Mouse (Mus musculus) lung, adult 10 weeks (tissue): Measurements from ENCODE around the gene Spata13. TPM values are rescaled to one million over a fixed set of nuclear protein-coding genes. Genes with fewer than 3 reads are reported as not detected.

Source experiments
- polyA plus RNA-seq: library from polyadenylated mRNA; stranded (reverse); fragments of 350-450 nt; fragmentation: Illumina TruSeq; extraction: RNeasy Lipid Tissue Mini Kit (QIAGEN cat#74804); gene quantifications from one replicate; pipeline ENCODE4 v1.2.3, GENCODE M21; 2014; ENCODE audit warnings: low read depth, low replicate concordance; ENCODE audit not compliant: insufficient read depth

Spata13 gene
- 5.9 TPM for polyA plus RNA-seq

DNA sequence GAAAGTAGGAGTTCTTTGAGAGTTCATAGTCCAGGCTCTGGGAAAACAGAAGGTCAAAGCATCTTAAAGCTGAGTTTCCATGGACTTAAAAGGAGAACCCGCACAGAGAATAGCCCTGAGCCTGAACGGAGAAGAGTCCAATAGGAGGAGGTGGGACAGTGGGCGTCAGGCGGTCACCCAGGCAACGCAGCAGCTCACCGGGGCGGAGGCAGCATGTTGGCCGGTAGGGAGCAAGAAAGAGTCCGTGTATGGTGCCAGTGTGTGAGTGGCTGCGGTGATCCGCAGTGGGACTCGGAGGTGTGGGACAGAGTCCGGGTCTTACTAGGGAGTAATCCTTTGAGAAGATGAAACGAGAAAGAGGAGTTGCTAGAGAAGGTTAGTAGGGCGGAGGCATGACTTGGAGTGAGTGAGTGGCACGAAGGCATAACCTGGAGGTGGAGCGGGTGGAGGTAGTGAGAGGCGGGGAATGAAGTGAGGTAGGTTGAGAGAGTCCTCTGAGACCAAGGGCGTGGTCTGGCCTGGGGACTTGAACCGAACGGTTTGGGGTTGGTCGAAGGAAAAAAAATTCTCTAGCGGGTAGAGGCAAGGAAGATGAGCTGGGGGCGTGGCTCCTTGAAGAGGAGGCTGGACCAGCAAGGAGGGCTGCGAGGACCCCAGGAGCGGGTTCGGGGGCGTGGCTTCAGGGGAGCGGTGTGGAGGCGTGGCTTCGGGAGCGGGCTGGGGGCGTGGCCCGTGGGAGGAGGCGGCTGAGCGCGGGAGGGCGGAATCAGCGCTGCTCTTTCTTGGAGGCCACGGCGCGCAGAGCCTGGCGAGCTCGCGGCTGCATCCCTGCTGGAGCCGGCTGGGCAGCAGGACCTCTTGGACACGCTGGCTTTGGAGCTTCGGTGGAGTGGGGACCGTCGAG lies at the start of gene Spata13:
TSS of gene Spata13 (plus strand) at position 41 of the 904 bp plus-strand sequence.

DNA sequence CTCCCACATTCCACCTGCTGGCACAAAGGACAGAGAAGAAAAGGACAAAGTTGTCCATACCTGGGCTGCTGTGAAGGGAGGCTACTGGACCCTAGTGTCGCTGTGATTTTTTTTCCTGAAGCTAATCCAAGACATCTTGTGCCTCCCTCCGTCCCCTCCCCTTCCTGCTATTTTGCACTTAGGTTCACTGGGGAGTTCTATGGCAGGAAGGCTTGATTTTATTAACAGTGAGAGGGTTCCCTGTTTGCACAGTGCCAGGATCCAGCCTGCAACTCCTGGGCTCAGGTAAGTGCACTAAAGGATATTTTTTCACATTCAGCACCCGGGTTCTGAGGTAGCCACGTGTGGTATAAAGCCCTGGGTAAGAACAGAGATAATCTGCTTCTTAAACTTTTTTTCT lies 134.1 kb downstream of the Spata13 start, which contains the start of gene C1qtnf9:
TSS of gene C1qtnf9 (plus strand) at position 251 of the 400 bp plus-strand sequence.

DNA sequence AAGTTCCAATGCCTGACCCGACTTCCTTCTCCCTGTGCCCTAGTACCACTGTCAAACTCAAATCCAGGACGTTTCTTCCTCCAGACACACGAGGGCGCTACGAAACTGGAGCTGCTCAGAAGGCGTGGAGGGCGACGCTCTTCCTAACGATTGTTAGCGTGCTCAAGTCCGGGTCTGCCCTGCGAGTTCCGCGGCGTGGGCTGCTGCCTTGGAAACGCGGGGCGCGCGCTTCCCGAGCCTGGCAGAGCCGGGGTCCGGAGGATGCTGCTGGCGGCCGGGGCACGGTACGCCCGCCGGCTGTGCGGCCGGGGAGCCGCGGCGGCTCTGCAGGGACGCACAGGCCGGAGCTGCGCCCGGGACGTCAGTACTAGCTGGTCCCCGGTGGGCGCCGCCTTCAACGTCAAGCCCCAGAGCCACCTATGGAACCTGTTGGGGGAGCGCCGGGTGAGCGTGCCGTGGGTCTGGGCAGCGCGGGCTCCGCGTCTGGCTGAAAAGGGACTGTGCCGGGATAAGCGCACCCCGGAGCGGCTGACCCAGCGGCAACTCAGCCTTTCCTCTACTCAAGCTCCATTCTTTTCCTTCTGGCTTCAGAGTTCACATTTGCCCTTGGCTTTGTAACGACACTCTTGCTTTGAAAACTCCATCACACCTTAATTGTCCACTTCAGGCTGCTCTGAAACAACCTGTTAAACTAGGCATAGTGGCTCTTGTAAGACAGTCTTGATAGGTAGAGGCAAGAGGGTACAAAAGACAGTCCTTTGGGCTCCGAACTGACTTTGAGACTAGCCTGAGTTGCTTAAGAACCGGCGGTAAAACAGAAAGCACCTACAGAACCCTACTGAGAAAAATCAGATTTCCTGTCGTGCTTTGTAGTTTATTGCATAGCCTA lies 150.9 kb downstream of the Spata13 start, which contains the start of gene Mipep:
TSS of gene Mipep (plus strand) at position 147 of the 889 bp plus-strand sequence.

Other genes with a start within 250 kb of the Spata13 start
- 1.3 TPM for gene C1qtnf9, start 134.1 kb downstream of the Spata13 start, polyA plus RNA-seq
- 9.9 TPM for gene Mipep, start 150.6 kb downstream of the Spata13 start, polyA plus RNA-seq